Mouse (Mus musculus) testis, adult 2 months (tissue): ENCODE data around the gene Gm43064. TPM values are rescaled to one million over a fixed set of nuclear protein-coding genes. Genes with fewer than 3 reads are reported as not detected.

Source experiments
- H3K27ac ChIP-seq: fragments of 200-500 bp; 2 replicates; pipeline ENCODE4 v1.5.1; 2012; ENCODE audit warnings: low read depth, low read length; ENCODE audit not compliant: control insufficient read depth, insufficient read depth
- H3K27me3 ChIP-seq: fragments of 200-500 bp; 2 replicates; pipeline ENCODE4 v1.6.1; 2012; ENCODE audit warnings: mild to moderate bottlenecking, low read length, moderate library complexity; ENCODE audit not compliant: control insufficient read depth, insufficient read depth
- H3K36me3 ChIP-seq: fragments of 200-500 bp; 2 replicates; pipeline ENCODE4 v1.6.1; 2012; ENCODE audit warnings: mild to moderate bottlenecking, low read length; ENCODE audit not compliant: control insufficient read depth, insufficient read depth
- H3K4me1 ChIP-seq: fragments of 200-500 bp; 2 replicates; pipeline ENCODE4 v1.6.1; 2012; ENCODE audit warnings: low read length; ENCODE audit not compliant: control insufficient read depth, insufficient read depth
- H3K4me3 ChIP-seq: fragments of 200-500 bp; 2 replicates; pipeline ENCODE4 v1.5.1; 2012; ENCODE audit warnings: low read depth, mild to moderate bottlenecking, low read length, moderate library complexity, mixed read lengths; ENCODE audit not compliant: control insufficient read depth
- CTCF ChIP-seq: fragments of 200-500 bp; IDR thresholded peaks from 2 replicates; pipeline ENCODE4 v1.5.1; 2012; ENCODE audit warnings: low read depth, mild to moderate bottlenecking, inconsistent platforms, low read length, moderate library complexity; ENCODE audit not compliant: control insufficient read depth, insufficient read depth, insufficient replicate concordance
- POLR2A ChIP-seq: fragments of 200-500 bp; IDR thresholded peaks from 2 replicates; pipeline ENCODE4 v1.6.1; 2012; ENCODE audit warnings: low read depth, mild to moderate bottlenecking, inconsistent platforms, low read length, moderate library complexity; ENCODE audit not compliant: control insufficient read depth
- polyA plus RNA-seq: library from polyadenylated mRNA; depleted of rRNA; stranded (reverse); fragments of >200 nt; gene quantifications from 2 replicates; pipeline ENCODE4 v1.2.3, GENCODE M21; 2012

The Gm43064 gene
- polyA plus RNA-seq, 1 experiment = 2.2 TPM

GRCm38 (mm10) chr3:103778660-103779059 lies 30.7 kb upstream of the Gm43064 start:
- H3K4me1 ChIP-seq = no peaks in the 10 kb centered on the region
- H3K4me3 ChIP-seq = no peak overlapping the region
- H3K27ac ChIP-seq = no peak overlapping the region
- H3K36me3 ChIP-seq = peaks cover 1% of the 10 kb centered on the region; the same call in 1 of the 2 replicates
- no peaks in the 10 kb centered on the region for H3K27me3 ChIP-seq
- no peak for TF ChIP-seq CTCF

- H3K27me3 ChIP-seq = no peaks in the 10 kb centered on the region
- no peak overlapping the region for H3K27ac ChIP-seq
- no peaks in the 10 kb centered on the region for H3K4me1 ChIP-seq
- TF ChIP-seq POLR2A = no peak
- TF ChIP-seq CTCF = no peak
- peaks cover 1% of the 10 kb centered on the region; the same call in 1 of the 2 replicates for H3K36me3 ChIP-seq
- H3K4me3 ChIP-seq = no peak overlapping the region
Measured at GRCm38 (mm10) chr3:103779183-103779582, 30.2 kb upstream of the Gm43064 start.

- no peak overlapping the region for H3K4me3 ChIP-seq
- H3K36me3 ChIP-seq = peaks cover 1% of the 10 kb centered on the region; the same call in 1 of the 2 replicates
- TF ChIP-seq CTCF (no peak), POLR2A (no peak)
- H3K27ac ChIP-seq = no peak overlapping the region
- no peaks in the 10 kb centered on the region for H3K4me1 ChIP-seq
- no peaks in the 10 kb centered on the region for H3K27me3 ChIP-seq
Measured at GRCm38 (mm10) chr3:103780271-103780670, 29.1 kb upstream of the Gm43064 start.

- no peaks in the 10 kb centered on the region for H3K4me1 ChIP-seq
- no peak overlapping the region for H3K27ac ChIP-seq
- no peak overlapping the region for H3K4me3 ChIP-seq
- H3K27me3 ChIP-seq = no peaks in the 10 kb centered on the region
- no peak for TF ChIP-seq CTCF
- TF ChIP-seq POLR2A = no peak
- no peaks in the 10 kb centered on the region for H3K36me3 ChIP-seq
Measured at GRCm38 (mm10) chr3:103780777-103781176, 28.6 kb upstream of the Gm43064 start.

DNA sequence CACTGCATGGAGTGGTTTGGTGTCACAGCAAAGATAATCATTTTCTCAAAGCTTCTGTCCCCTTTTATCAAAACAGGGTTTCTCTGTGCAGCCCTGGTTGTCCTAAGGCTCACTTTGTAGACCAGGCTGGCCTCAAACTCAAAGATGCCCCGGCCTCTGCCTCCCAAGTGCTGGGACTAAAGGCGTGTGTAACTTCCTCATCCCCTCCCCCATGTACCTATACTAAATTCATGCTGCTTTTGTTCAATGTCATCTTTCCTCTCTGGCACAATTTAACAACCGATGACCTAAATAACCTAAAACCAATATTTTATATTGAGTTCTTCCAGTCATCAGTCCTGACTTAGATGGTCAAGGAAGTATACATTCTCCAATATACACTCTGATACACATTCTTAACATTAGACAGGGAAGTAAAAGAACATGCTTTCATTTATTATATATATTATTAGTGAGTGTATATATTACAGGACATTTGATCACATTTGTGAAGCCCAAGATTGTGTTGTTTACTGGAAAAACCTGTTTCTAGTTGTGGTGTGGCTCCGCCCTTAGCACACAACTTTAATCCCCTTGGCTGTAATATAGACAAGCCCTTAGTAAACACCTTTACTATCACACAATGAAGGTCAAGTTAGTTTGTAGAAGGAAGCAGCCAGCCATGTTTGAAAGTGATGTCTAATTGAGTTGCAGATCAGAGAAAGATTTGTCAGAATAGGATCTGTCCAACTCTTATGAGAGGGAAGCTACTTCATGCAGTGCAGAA lies 26.3 kb upstream of the Gm43064 start:
- TF ChIP-seq CTCF (no peak), POLR2A (no peak)
- Histone ChIP-seq H3K27ac (no peak overlapping the region), H3K36me3 (no peaks in the 10 kb centered on the region), H3K4me1 (no peaks in the 10 kb centered on the region; the same call in 1 of the 2 replicates), H3K4me3 (no peak overlapping the region), H3K27me3 (no peaks in the 10 kb centered on the region)

GRCm38 (mm10) chr3:103787225-103787624 lies 22.1 kb upstream of the Gm43064 start:
- Histone ChIP-seq H3K4me1 (peaks cover 5% of the 10 kb centered on the region), H3K27ac (no peak overlapping the region), H3K36me3 (no peaks in the 10 kb centered on the region), H3K27me3 (no peaks in the 10 kb centered on the region), H3K4me3 (no peak overlapping the region)
- TF ChIP-seq CTCF = no peak
- TF ChIP-seq POLR2A = no peak

- Histone ChIP-seq H3K27me3 (no peaks in the 10 kb centered on the region), H3K27ac (no peak overlapping the region), H3K4me3 (peak overlapping the region; percentile 49; the same call in 1 of the 2 replicates), H3K36me3 (no peaks in the 10 kb centered on the region), H3K4me1 (peaks cover 7% of the 10 kb centered on the region)
- no peak for TF ChIP-seq CTCF
- TF ChIP-seq POLR2A = no peak
Measured at GRCm38 (mm10) chr3:103789096-103789495, 20.3 kb upstream of the Gm43064 start.

DNA sequence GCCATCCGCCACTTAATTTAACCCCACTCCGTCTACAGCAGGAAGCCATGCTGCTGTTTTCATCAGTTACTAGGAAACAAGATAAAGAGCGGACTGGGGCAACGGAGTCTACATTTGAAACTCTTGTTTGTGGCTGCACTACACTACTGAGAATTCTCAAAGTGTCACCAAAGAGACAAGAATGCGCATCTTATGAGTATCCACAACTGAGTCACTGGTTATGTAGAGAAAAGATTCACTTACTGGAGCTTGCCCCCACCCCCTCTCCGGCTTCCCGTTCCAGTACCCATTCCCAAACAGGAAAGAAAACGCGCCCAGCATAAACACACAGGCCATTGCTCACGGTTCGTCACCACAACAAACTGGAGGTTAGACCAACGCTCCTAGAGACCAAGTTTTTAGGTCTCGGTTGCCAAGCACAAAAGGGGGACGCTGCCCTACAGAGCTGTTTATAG lies 19.5 kb upstream of the Gm43064 start:
- H3K4me3 ChIP-seq = peak overlapping the region; percentile 100
- peaks cover 7% of the 10 kb centered on the region for H3K4me1 ChIP-seq
- H3K27me3 ChIP-seq = no peaks in the 10 kb centered on the region
- peak overlapping the region; percentile 86 for H3K27ac ChIP-seq
- TF ChIP-seq POLR2A = no peak
- no peak for TF ChIP-seq CTCF
- no peaks in the 10 kb centered on the region for H3K36me3 ChIP-seq
